14 mouse cellular contexts compared by ENCODE assay signal in genomic region chr19:10064173-10065012, GRCm38 (mm10). TPM values are rescaled to one million over a fixed set of nuclear protein-coding genes. Genes with fewer than 3 reads are reported as not detected.
DNase-seq lines count a peak whose midpoint lies in the region; ATAC-seq and TF ChIP-seq lines count a peak whose summit lies in the region.
"Had no signal": no experiment of that assay in that cellular context is flagged by ENCODE, and none has a peak within 500 bp of the region (broad histone marks: within the 10 kb centered on the region; RNA-seq: fewer than 3 reads in every experiment).

No protein-coding gene starts in this region.

- H3K9me3 ChIP-seq in neural tube, embryonic 15.5 days (replicated peaks): no peaks in the 10 kb centered on the region
- H3K9me3 ChIP-seq: hindbrain, embryonic 15.5 days; limb, embryonic 10.5 days; midbrain, embryonic 13.5 days; stomach, embryonic 15.5 days had no signal

- TF ChIP-seq CTCF in kidney, adult 2 months (conservative IDR thresholded peaks at IDR 0.05; ENCODE audit: insufficient read depth, insufficient read length, low read depth, low read length): no peak
- no peak for TF ChIP-seq CTCF in brain, embryonic 14.5 days (IDR thresholded peaks at IDR 0.05; ENCODE audit: borderline replicate concordance, extremely low read depth, insufficient read depth, insufficient read length)

- H3K4me2 ChIP-seq in neural tube, embryonic 15.5 days: no peak overlapping the region
- H3K4me2 ChIP-seq: hindbrain, embryonic 15.5 days; midbrain, embryonic 13.5 days; stomach, embryonic 15.5 days had no signal

- H3K27me3 ChIP-seq in kidney, adult 2 months (replicated peaks; ENCODE audit: control insufficient read depth, insufficient read depth, low read length): no peaks in the 10 kb centered on the region
- H3K27me3 ChIP-seq in neural tube, embryonic 15.5 days (replicated peaks): no peaks in the 10 kb centered on the region
- H3K27me3 ChIP-seq: hindbrain, embryonic 15.5 days; midbrain, embryonic 13.5 days; stomach, embryonic 15.5 days had no signal

- peak; percentile 29 for DNase-seq in kidney, adult 2 months
- DNase-seq in kidney, postnatal 14 days: no peak
- peak; percentile 81 for DNase-seq in A20 (ENCODE audit: low read depth, low spot score)
- peak; percentile 54 for DNase-seq in brain, embryonic 14.5 days (ENCODE audit: low read depth)
- no peak for DNase-seq in adrenal gland, postnatal 10 days
- DNase-seq in cerebellum, adult 8-10 months: no peak
- DNase-seq in heart, adult 9 months (ENCODE audit: low spot score in 2 of 2): no peak
- DNase-seq: cerebellum, adult 2 months had no signal

- whole genome bisulfite sequencing in kidney, adult 2 months: 65% methylated on average over 10 of the region's 10 CpGs
- WGBS in neural tube, embryonic 15.5 days: 77% methylated on average over 10 of the region's 10 CpGs

- no peak for ATAC-seq in neural tube, embryonic 15.5 days (ENCODE audit: low FRiP score)
- ATAC-seq: activated CD4-positive, CD25-positive, alpha-beta regulatory T cell, adult 4 months; midbrain, embryonic 13.5 days had no signal

- no peak for TF ChIP-seq POLR2A in kidney, adult 2 months (IDR thresholded peaks at IDR 0.05; ENCODE audit: low read depth, low read length)
- no peak for TF ChIP-seq POLR2A in brain, embryonic 14.5 days (IDR thresholded peaks at IDR 0.05; ENCODE audit: borderline replicate concordance, extremely low read depth, insufficient read depth, insufficient read length, poor library complexity, severe bottlenecking)

- no peak overlapping the region for H3K4me3 ChIP-seq in kidney, adult 2 months (ENCODE audit: insufficient read depth, low read depth, low read length)
- H3K4me3 ChIP-seq in neural tube, embryonic 15.5 days (replicated peaks): no peak overlapping the region
- H3K4me3 ChIP-seq: hindbrain, embryonic 15.5 days; limb, embryonic 10.5 days; midbrain, embryonic 13.5 days; stomach, embryonic 15.5 days had no signal

- H3K36me3 ChIP-seq in kidney, adult 2 months (ENCODE audit: control insufficient read depth, insufficient read depth, low read length): no peaks in the 10 kb centered on the region
- peaks cover 80% of the 10 kb centered on the region for H3K36me3 ChIP-seq in neural tube, embryonic 15.5 days

- H3K27ac ChIP-seq in kidney, adult 2 months (ENCODE audit: insufficient read depth, low read depth, low read length): 0 out of 2 replicates have a peak overlapping the region, but pooled peaks have one; percentile 15
- H3K27ac ChIP-seq in neural tube, embryonic 15.5 days (replicated peaks): 0 out of 2 replicates have a peak overlapping the region, but pooled peaks have one; percentile 35
- H3K27ac ChIP-seq: hindbrain, embryonic 15.5 days; limb, embryonic 10.5 days; midbrain, embryonic 13.5 days; stomach, embryonic 15.5 days had no signal

- peaks cover 3% of the 10 kb centered on the region; the same call in 1 of the 2 replicates for H3K4me1 ChIP-seq in kidney, adult 2 months (ENCODE audit: control insufficient read depth, insufficient read depth, low read length)
- H3K4me1 ChIP-seq in neural tube, embryonic 15.5 days: peaks cover 7% of the 10 kb centered on the region; the same call in 1 of the 2 replicates

- H3K9ac ChIP-seq in neural tube, embryonic 15.5 days (replicated peaks): no peak overlapping the region
- H3K9ac ChIP-seq: hindbrain, embryonic 15.5 days; midbrain, embryonic 13.5 days; stomach, embryonic 15.5 days had no signal

RNA-seq across cellular contexts. Expression of gene Fads3, which starts 23.0 kb away (rescaled TPM):
- 382 and 459 TPM in 2 replicates for polyA plus RNA-seq in kidney, adult 2 months (2012; rRNA removed)
- polyA plus RNA-seq in brain, embryonic 14.5 days (2012; rRNA removed): 42.8 and 44.8 TPM in 2 replicates
- 30.3 and 32.3 TPM in 2 replicates for polyA plus RNA-seq in neural tube, embryonic 15.5 days (2015; fragmentation: Nextera tagmentation; extraction: Ambion mirVana)
- 10 to 100 TPM; 11.1 to 14.7 TPM for total RNA-seq in adrenal gland, postnatal 10 days (2021)
- polyA plus RNA-seq: activated CD4-positive, CD25-positive, alpha-beta regulatory T cell, adult 4 months had no signal

RNA-seq across cellular contexts. Expression of gene Fads2, which starts 37.2 kb away (rescaled TPM):
- polyA plus RNA-seq in kidney, adult 2 months (2012; rRNA removed): 240 and 258 TPM in 2 replicates
- polyA plus RNA-seq in brain, embryonic 14.5 days (2012; rRNA removed): 195 and 216 TPM in 2 replicates
- polyA plus RNA-seq in neural tube, embryonic 15.5 days (2015; fragmentation: Nextera tagmentation; extraction: Ambion mirVana): 163 and 165 TPM in 2 replicates
- 100 to 1,000 TPM; 344 to 595 TPM for total RNA-seq in adrenal gland, postnatal 10 days (2021)

Comparison
In these comparisons a context has a peak if more than half of its experiments do, and no peak if none do; other contexts are left out.
1. DNase-seq: peak in kidney, adult 2 months (single experiment), A20 (single experiment) and brain, embryonic 14.5 days (single experiment); none in kidney, postnatal 14 days (single experiment), adrenal gland, postnatal 10 days (single experiment), cerebellum, adult 8-10 months (single experiment) and heart, adult 9 months (0 of 2).